Mouse (Mus musculus) heart, postnatal 0 days (tissue): ENCODE measurements at regions not wholly inside any gene's neighbourhood (a gene's known extent, or its start where the extent isn't known, plus 50 kb on each side); places are given as distances from the start of the nearest gene placed in this dataset.

Source experiments
- ATAC-seq: fragments of 200-750 bp; cut with Nextera tagmentation; 2 replicates; pipeline ENCODE4 v1.8.0; 2017; ENCODE audit warnings: low read depth, moderate number of reproducible peaks, moderate library complexity; ENCODE audit not compliant: insufficient read depth
- DNase-seq: peaks from one replicate; pipeline ENCODE4 v3.0.0-alpha.2; 2016; ENCODE audit warnings: low spot score
- H3K27ac ChIP-seq: fragments of 300-500 bp; sonication (generic); 2 replicates; pipeline ENCODE4 v1.5.1; 2014; ENCODE audit warnings: low read depth, mild to moderate bottlenecking
- H3K27me3 ChIP-seq: fragments of 300-500 bp; sonication (generic); 2 replicates; pipeline ENCODE4 v1.6.1; 2014; ENCODE audit warnings: low read length, mixed read lengths; ENCODE audit not compliant: control insufficient read depth, insufficient read depth
- H3K36me3 ChIP-seq: fragments of 300-500 bp; sonication (generic); replicated peaks from 2 replicates; pipeline ENCODE4 v1.6.1; 2014; ENCODE audit warnings: low read length, mixed read lengths; ENCODE audit not compliant: control insufficient read depth, insufficient read depth
- H3K4me1 ChIP-seq: fragments of 300-500 bp; sonication (generic); 2 replicates; pipeline ENCODE4 v1.6.1; 2014; ENCODE audit warnings: antibody characterized with exemption; ENCODE audit not compliant: control insufficient read depth, insufficient read depth
- H3K4me2 ChIP-seq: fragments of 300-500 bp; sonication (generic); 2 replicates; pipeline ENCODE4 v1.6.1; 2014; ENCODE audit warnings: low read depth, mild to moderate bottlenecking, low read length, moderate library complexity
- H3K4me3 ChIP-seq: fragments of 300-500 bp; sonication (generic); 2 replicates; pipeline ENCODE4 v1.5.1; 2014; ENCODE audit warnings: low read depth, low read length
- H3K9ac ChIP-seq: fragments of 300-500 bp; sonication (generic); replicated peaks from 2 replicates; pipeline ENCODE4 v1.6.1; 2014; ENCODE audit warnings: low read depth, low read length, mixed read lengths
- H3K9me3 ChIP-seq: fragments of 300-500 bp; sonication (generic); replicated peaks from 2 replicates; pipeline ENCODE4 v1.6.1; 2016; ENCODE audit warnings: low read length; ENCODE audit not compliant: control insufficient read depth
- CTCF ChIP-seq: IDR thresholded peaks from 2 replicates; pipeline ENCODE4 v1.5.1; 2016; ENCODE audit warnings: antibody characterized with exemption, control low read depth, low read depth
- EP300 ChIP-seq: IDR thresholded peaks from 2 replicates; pipeline ENCODE4 v1.6.1; 2016; ENCODE audit warnings: antibody characterized with exemption, low read depth
- WGBS: fragments of 180-500 bp; shearing (Covaris S2); extraction: QIAGEN DNeasy Blood & Tissue Kit; methylation state at CpG from one replicate; pipeline ENCODE4 v1.1.7; 2014; 5-methylcytosine and 5-hydroxymethylcytosine counted together

DNA sequence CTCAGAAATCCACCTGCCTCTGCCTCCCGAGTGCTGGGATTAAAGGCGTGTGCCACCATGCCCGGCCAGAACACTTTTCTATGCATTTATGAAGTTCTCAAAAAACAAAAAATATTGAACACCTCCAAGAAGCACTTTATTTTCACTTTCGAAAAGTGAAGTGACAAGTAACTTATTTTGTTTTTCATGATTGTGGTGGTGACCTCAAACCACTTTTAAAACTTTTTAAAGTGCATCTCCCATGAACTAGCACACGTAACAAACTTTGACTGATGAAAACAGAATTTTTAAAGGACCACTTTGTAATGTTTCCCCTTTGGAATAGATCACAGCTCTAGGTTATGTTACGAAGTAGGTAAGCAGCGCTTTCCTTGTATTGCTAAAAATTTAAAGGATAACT, 82.7 kb upstream of the Ssbp2 start:
- Histone ChIP-seq H3K4me1 (peaks cover 7% of the 10 kb centered on the region), H3K27me3 (no peaks in the 10 kb centered on the region), H3K27ac (no peak overlapping the region), H3K9me3 (no peaks in the 10 kb centered on the region), H3K36me3 (no peaks in the 10 kb centered on the region), H3K4me3 (no peak overlapping the region), H3K9ac (no peak overlapping the region), H3K4me2 (no peak overlapping the region)
- TF ChIP-seq EP300: no peak
- TF ChIP-seq CTCF: no peak
- DNase-seq (no peak), ATAC-seq (no peak)
- 89% methylated on average over 7 of the region's 7 CpGs for WGBS

DNA sequence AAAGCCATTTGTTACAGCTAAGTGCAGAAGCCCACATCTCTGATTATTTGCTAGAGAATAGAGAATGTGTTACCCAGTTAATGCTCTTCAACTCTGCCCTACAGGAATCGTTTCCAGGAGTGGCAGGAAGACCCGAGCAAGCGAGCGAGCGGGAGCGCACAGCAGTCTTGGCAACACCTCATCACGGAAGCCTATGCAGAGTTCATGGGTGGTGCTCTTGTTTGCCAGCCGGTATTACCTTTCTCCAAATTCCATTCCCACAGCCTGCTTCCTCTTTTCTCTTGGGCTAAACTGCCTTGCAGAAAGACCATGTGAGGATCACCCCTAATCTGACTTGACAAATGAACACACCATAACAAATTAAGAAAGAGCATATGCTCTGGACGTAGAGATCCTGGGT, 82.1 kb upstream of the Ssbp2 start:
- TF ChIP-seq CTCF: no peak
- no peak for TF ChIP-seq EP300
- H3K36me3 ChIP-seq: no peaks in the 10 kb centered on the region
- peaks cover 5% of the 10 kb centered on the region; the same call in 1 of the 2 replicates for H3K4me1 ChIP-seq
- H3K27ac ChIP-seq: no peak overlapping the region
- ATAC-seq (no peak), DNase-seq (no peak)
- no peak overlapping the region for H3K9ac ChIP-seq
- no peaks in the 10 kb centered on the region for H3K27me3 ChIP-seq
- WGBS: 88% methylated on average over 9 of the region's 9 CpGs
- no peak overlapping the region for H3K4me2 ChIP-seq
- no peaks in the 10 kb centered on the region for H3K9me3 ChIP-seq
- H3K4me3 ChIP-seq: no peak overlapping the region

- DNase-seq: no peak
- no peak overlapping the region for H3K4me2 ChIP-seq
- no peaks in the 10 kb centered on the region for H3K4me1 ChIP-seq
- H3K36me3 ChIP-seq: no peaks in the 10 kb centered on the region
- H3K27me3 ChIP-seq: no peaks in the 10 kb centered on the region
- ATAC-seq: no peak
- H3K9me3 ChIP-seq: no peaks in the 10 kb centered on the region
- H3K27ac ChIP-seq: no peak overlapping the region
- H3K9ac ChIP-seq: no peak overlapping the region
- TF ChIP-seq EP300 (no peak), CTCF (no peak)
- WGBS: 61% methylated on average over 4 of the region's 4 CpGs
- H3K4me3 ChIP-seq: no peak overlapping the region
Measured at GRCm38 (mm10) chr13:91385393-91385792, 74.7 kb upstream of the Ssbp2 start.

GRCm38 (mm10) chr13:91387913-91388312, 72.2 kb upstream of the Ssbp2 start:
- Histone ChIP-seq H3K9ac (no peak overlapping the region), H3K4me3 (no peak overlapping the region), H3K4me2 (no peak overlapping the region), H3K9me3 (no peaks in the 10 kb centered on the region), H3K27me3 (no peaks in the 10 kb centered on the region), H3K27ac (no peak overlapping the region), H3K4me1 (no peaks in the 10 kb centered on the region), H3K36me3 (no peaks in the 10 kb centered on the region)
- 74% methylated on average over 10 of the region's 10 CpGs for whole genome bisulfite sequencing
- no peak for ATAC-seq
- DNase-seq: no peak
- TF ChIP-seq CTCF: no peak
- no peak for TF ChIP-seq EP300

DNA sequence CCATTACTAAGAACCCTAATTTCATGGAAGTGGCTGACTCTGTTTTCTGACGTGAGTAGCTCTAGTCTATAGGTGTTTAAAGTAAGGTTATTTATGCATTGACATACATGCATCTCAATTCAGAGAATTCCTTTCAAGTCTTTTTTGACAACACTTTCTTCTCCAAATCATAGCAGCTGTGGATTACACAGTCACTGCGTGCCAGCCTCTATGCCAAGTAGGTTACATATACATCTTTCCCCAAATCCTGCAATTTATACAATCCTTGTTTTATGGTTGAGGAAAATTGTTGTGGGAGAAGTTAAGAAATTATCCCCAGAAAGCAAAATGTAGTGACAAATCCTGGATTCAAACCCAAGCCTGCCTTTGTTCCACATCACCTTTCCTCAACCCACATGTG, 56.5 kb upstream of the Ssbp2 start:
- TF ChIP-seq EP300 (no peak), CTCF (no peak)
- Histone ChIP-seq H3K9me3 (no peaks in the 10 kb centered on the region), H3K27ac (no peak overlapping the region), H3K4me1 (no peaks in the 10 kb centered on the region), H3K4me3 (no peak overlapping the region), H3K36me3 (no peaks in the 10 kb centered on the region), H3K4me2 (no peak overlapping the region), H3K27me3 (no peaks in the 10 kb centered on the region), H3K9ac (no peak overlapping the region)
- no peak for DNase-seq
- no peak for ATAC-seq
- WGBS: 90% methylated on average over 2 of the region's 2 CpGs

DNA sequence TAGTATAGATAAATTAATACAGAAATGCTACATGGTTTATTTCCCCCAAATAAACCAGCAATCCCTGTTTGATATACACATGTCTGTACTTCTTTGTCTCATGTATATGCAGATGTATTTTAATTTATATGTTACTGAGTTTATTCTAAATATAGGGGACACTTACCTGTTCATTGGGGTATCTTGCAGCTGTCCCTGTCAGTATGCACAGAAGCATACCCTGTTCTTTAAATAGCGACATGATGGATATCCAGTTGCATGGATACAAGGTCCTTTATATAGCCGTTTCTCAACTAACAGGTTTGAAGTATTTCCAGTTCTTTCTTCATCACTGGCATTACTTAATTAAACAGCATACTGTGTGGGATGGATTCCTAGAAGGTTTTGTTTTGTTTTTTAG, 55.1 kb upstream of the Ssbp2 start:
- no peak for TF ChIP-seq EP300
- TF ChIP-seq CTCF: no peak
- H3K36me3 ChIP-seq: no peaks in the 10 kb centered on the region
- no peaks in the 10 kb centered on the region for H3K27me3 ChIP-seq
- WGBS: 52% methylated on average over 2 of the region's 2 CpGs
- no peaks in the 10 kb centered on the region for H3K4me1 ChIP-seq
- H3K27ac ChIP-seq: no peak overlapping the region
- H3K4me3 ChIP-seq: no peak overlapping the region
- ATAC-seq (no peak), DNase-seq (no peak)
- no peak overlapping the region for H3K9ac ChIP-seq
- H3K9me3 ChIP-seq: no peaks in the 10 kb centered on the region
- H3K4me2 ChIP-seq: no peak overlapping the region
